19 mouse cellular contexts compared by ENCODE assay signal in the genomic region with DNA sequence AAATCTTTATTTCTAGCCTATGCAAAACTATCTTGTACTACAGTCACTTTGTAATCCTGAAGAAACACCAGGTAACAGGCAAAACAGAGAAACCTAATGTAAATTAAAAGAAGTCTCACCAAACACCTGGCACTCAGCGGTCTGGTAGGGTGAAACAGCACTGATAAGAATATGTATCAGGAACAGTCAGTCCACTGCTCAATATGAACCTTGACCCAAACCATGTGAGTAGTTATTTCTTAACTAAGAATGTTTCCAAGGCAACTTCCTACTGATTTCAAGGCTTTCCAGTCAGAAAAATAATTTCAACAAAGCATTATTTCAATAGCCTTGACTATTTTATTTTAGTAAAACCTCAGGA. TPM values are rescaled to one million over a fixed set of nuclear protein-coding genes. Genes with fewer than 3 reads are reported as not detected.
DNase-seq lines count a peak whose midpoint lies in the region; ATAC-seq and TF ChIP-seq lines count a peak whose summit lies in the region.
"Had no signal": no experiment of that assay in that cellular context is flagged by ENCODE, and none has a peak within 500 bp of the region (broad histone marks: within the 10 kb centered on the region; RNA-seq: fewer than 3 reads in every experiment).

No protein-coding gene starts in this region.

- no peak overlapping the region for H3K4me2 ChIP-seq in kidney, postnatal 0 days (ENCODE audit: low read length)
- H3K4me2 ChIP-seq in kidney, embryonic 15.5 days: no peak overlapping the region
- H3K4me2 ChIP-seq: forebrain, embryonic 13.5 days; heart, embryonic 12.5 days; lung, embryonic 15.5 days had no signal

- no peak for ATAC-seq in kidney, postnatal 0 days (replicated peaks; ENCODE audit: low FRiP score, low read depth)
- ATAC-seq in kidney, embryonic 15.5 days (replicated peaks; ENCODE audit: low FRiP score): no peak
- peak; percentile 80 for ATAC-seq in megakaryocyte progenitor cell, adult 5-6 weeks (replicated peaks; ENCODE audit: poor library complexity)
- ATAC-seq: forebrain, embryonic 13.5 days; hindbrain, postnatal 0 days had no signal

- WGBS in kidney, postnatal 0 days: 73% methylated on average over 1 of the region's 1 CpGs
- 77% methylated on average over 1 of the region's 1 CpGs for WGBS in kidney, embryonic 15.5 days
- WGBS in liver, adult 2 months: 14% methylated on average over 1 of the region's 1 CpGs

- TF ChIP-seq CTCF in kidney, postnatal 0 days (IDR thresholded peaks at IDR 0.05; ENCODE audit: low read depth): no peak
- no peak for TF ChIP-seq CTCF in liver, adult 2 months (IDR thresholded peaks at IDR 0.05; ENCODE audit: low read depth, low read length)

- no peaks in the 10 kb centered on the region for H3K36me3 ChIP-seq in kidney, postnatal 0 days (ENCODE audit: insufficient read depth, low read length)
- 0 out of 2 replicates have a peak, but pooled peaks cover 8% of the 10 kb centered on the region for H3K36me3 ChIP-seq in kidney, embryonic 15.5 days
- no peaks in the 10 kb centered on the region; the same call in 1 of the 2 replicates for H3K36me3 ChIP-seq in liver, adult 2 months (ENCODE audit: control insufficient read depth, insufficient read depth, low read length)
- H3K36me3 ChIP-seq: lung, embryonic 15.5 days had no signal

- DNase-seq in kidney, postnatal 0 days (ENCODE audit: low spot score): no peak
- DNase-seq in liver, adult 2 months (ENCODE audit: extremely low read depth, low read depth, low spot score): peak; percentile 94
- no peak for DNase-seq in cerebellum, adult 18-20 months
- no peak for DNase-seq in right cerebral cortex, postnatal 4 days
- DNase-seq in lung, postnatal 36 days: no peak
- DNase-seq in gastrocnemius, postnatal 4 days (ENCODE audit: low spot score in 2 of 2): no peak
- DNase-seq: adrenal gland, postnatal 36 days; cerebellum, postnatal 10 days; heart, postnatal 4 days; kidney, postnatal 14 days; right cerebral cortex, postnatal 14 days; thymus, postnatal 4 days had no signal

- no peaks in the 10 kb centered on the region for H3K4me1 ChIP-seq in kidney, postnatal 0 days (replicated peaks; ENCODE audit: insufficient read depth, low read length)
- H3K4me1 ChIP-seq in kidney, embryonic 15.5 days: 0 out of 2 replicates have a peak, but pooled peaks cover 7% of the 10 kb centered on the region
- H3K4me1 ChIP-seq in liver, adult 2 months (ENCODE audit: control insufficient read depth, insufficient read depth, low read length): peaks cover 21% of the 10 kb centered on the region
- H3K4me1 ChIP-seq: lung, embryonic 15.5 days had no signal

- no peak for TF ChIP-seq POLR2A in liver, adult 2 months (IDR thresholded peaks at IDR 0.05; ENCODE audit: extremely low read depth, insufficient read depth, low read length)

- H3K79me2 ChIP-seq in liver, adult 2 months (ENCODE audit: control insufficient read depth, insufficient read depth, low read length): peaks cover 32% of the 10 kb centered on the region

- H3K27me3 ChIP-seq in kidney, postnatal 0 days (ENCODE audit: insufficient read depth, low read length): no peaks in the 10 kb centered on the region
- no peaks in the 10 kb centered on the region for H3K27me3 ChIP-seq in kidney, embryonic 15.5 days
- H3K27me3 ChIP-seq in liver, adult 2 months (ENCODE audit: control insufficient read depth, insufficient read depth, low read length): no peaks in the 10 kb centered on the region
- H3K27me3 ChIP-seq: forebrain, embryonic 13.5 days; heart, embryonic 12.5 days; lung, embryonic 15.5 days had no signal

- H3K4me3 ChIP-seq in kidney, postnatal 0 days (replicated peaks; ENCODE audit: low read depth, low read length): no peak overlapping the region
- no peak overlapping the region for H3K4me3 ChIP-seq in kidney, embryonic 15.5 days (replicated peaks)
- no peak overlapping the region for H3K4me3 ChIP-seq in liver, adult 2 months (ENCODE audit: insufficient read depth, low read depth, low read length)
- H3K4me3 ChIP-seq: forebrain, embryonic 13.5 days; heart, embryonic 12.5 days; left cerebral cortex, adult 2 months; lung, embryonic 15.5 days had no signal

- no peaks in the 10 kb centered on the region for H3K9me3 ChIP-seq in kidney, postnatal 0 days (replicated peaks; ENCODE audit: low read length)
- H3K9me3 ChIP-seq in kidney, embryonic 15.5 days (replicated peaks): no peaks in the 10 kb centered on the region
- H3K9me3 ChIP-seq: forebrain, embryonic 13.5 days; heart, embryonic 12.5 days; lung, embryonic 15.5 days had no signal

- no peak overlapping the region for H3K9ac ChIP-seq in kidney, postnatal 0 days (ENCODE audit: low read depth, low read length)
- H3K9ac ChIP-seq in kidney, embryonic 15.5 days: no peak overlapping the region
- H3K9ac ChIP-seq in liver, adult 2 months (ENCODE audit: low read depth, low read length): no peak overlapping the region
- H3K9ac ChIP-seq: forebrain, embryonic 13.5 days; heart, embryonic 12.5 days; lung, embryonic 15.5 days had no signal

- peak overlapping the region; percentile 5; the same call in 1 of the 2 replicates for H3K27ac ChIP-seq in kidney, postnatal 0 days
- H3K27ac ChIP-seq in kidney, embryonic 15.5 days: no peak overlapping the region
- H3K27ac ChIP-seq in liver, adult 2 months (replicated peaks; ENCODE audit: insufficient read depth, low read depth, low read length): peak overlapping the region; percentile 91
- H3K27ac ChIP-seq: hindbrain, postnatal 0 days; left cerebral cortex, adult 2 months; lung, embryonic 15.5 days had no signal

RNA-seq across cellular contexts. Expression of gene Usp3, which starts 17.1 kb away (rescaled TPM):
- polyA plus RNA-seq in kidney, postnatal 0 days (2015; fragmentation: Nextera tagmentation; extraction: Ambion mirVana): 58.7 and 63.4 TPM in 2 replicates
- 66.2 and 68.0 TPM in 2 replicates for polyA plus RNA-seq in kidney, embryonic 15.5 days (2015; fragmentation: Nextera tagmentation; extraction: Ambion mirVana)
- 37.7 and 41.5 TPM in 2 replicates for total RNA-seq in liver, adult 2 months (2014; rRNA removed)
- 9.8 and 11.2 TPM in 2 replicates for polyA plus RNA-seq in liver, adult 2 months (2012; rRNA removed)
- 62.6 and 71.6 TPM in 2 replicates for total RNA-seq in megakaryocyte progenitor cell, adult 5-6 weeks (2015)
- total RNA-seq in megakaryocyte progenitor cell, adult 5-6 weeks (2017): 43.6 and 48.9 TPM in 2 replicates
- total RNA-seq in gastrocnemius, postnatal 4 days (2021): 10 to 100 TPM; 33.3 to 35.8 TPM
